Mouse (Mus musculus) embryonic facial prominence, embryonic 14.5 days (tissue): Measurements from ENCODE around the gene Rcc1l. TPM values are rescaled to one million over a fixed set of nuclear protein-coding genes. Genes with fewer than 3 reads are reported as not detected.

Source experiments
- ATAC-seq: fragments of 200-750 bp; cut with Nextera tagmentation; 2 replicates; pipeline ENCODE4 v1.8.0; 2017; ENCODE audit warnings: low read depth, moderate number of reproducible peaks, moderate TSS enrichment
- DNase-seq: peaks from one replicate; pipeline ENCODE4 v3.0.0-alpha.2; 2015; ENCODE audit warnings: low spot score
- H3K27ac ChIP-seq: fragments of 300-500 bp; sonication (generic); replicated peaks from 2 replicates; pipeline ENCODE4 v1.5.1; 2014; ENCODE audit warnings: low read depth, mild to moderate bottlenecking, low read length, moderate library complexity
- H3K27me3 ChIP-seq: fragments of 300-500 bp; sonication (generic); replicated peaks from 2 replicates; pipeline ENCODE4 v1.6.1; 2014; ENCODE audit warnings: low read length; ENCODE audit not compliant: control insufficient read depth, insufficient read depth
- H3K36me3 ChIP-seq: fragments of 300-500 bp; sonication (generic); 2 replicates; pipeline ENCODE4 v1.6.1; 2014; ENCODE audit warnings: low read length, mixed read lengths; ENCODE audit not compliant: control insufficient read depth, insufficient read depth
- H3K4me1 ChIP-seq: fragments of 300-500 bp; sonication (generic); 2 replicates; pipeline ENCODE4 v1.6.1; 2014; ENCODE audit warnings: antibody characterized with exemption, low read length; ENCODE audit not compliant: control insufficient read depth, insufficient read depth
- H3K4me2 ChIP-seq: fragments of 300-500 bp; sonication (generic); 2 replicates; pipeline ENCODE4 v1.6.1; 2014; ENCODE audit warnings: low read depth, mild to moderate bottlenecking, low read length, moderate library complexity, mixed read lengths
- H3K4me3 ChIP-seq: fragments of 300-500 bp; sonication (generic); 2 replicates; pipeline ENCODE4 v1.5.1; 2014; ENCODE audit warnings: low read depth, mild to moderate bottlenecking, low read length
- H3K9ac ChIP-seq: fragments of 300-500 bp; sonication (generic); 2 replicates; pipeline ENCODE4 v1.6.1; 2014; ENCODE audit warnings: low read depth, mild to moderate bottlenecking, low read length, moderate library complexity, mixed read lengths
- H3K9me3 ChIP-seq: fragments of 300-500 bp; sonication (generic); 2 replicates; pipeline ENCODE4 v1.6.1; 2016; ENCODE audit warnings: low read length; ENCODE audit not compliant: control insufficient read depth
- WGBS: fragments of 180-500 bp; shearing (Covaris S2); extraction: QIAGEN DNeasy Blood & Tissue Kit; methylation state at CpG from one replicate; pipeline ENCODE4 v1.1.7; 2014; 5-methylcytosine and 5-hydroxymethylcytosine counted together
- polyA plus RNA-seq: library from polyadenylated mRNA; unstranded; fragments of >200 nt; fragmentation: Nextera tagmentation; extraction: Ambion mirVana; gene quantifications from 2 replicates; pipeline ENCODE4 v1.2.1, GENCODE M21; 2014

Gene Rcc1l
- polyA plus RNA-seq, 1 experiment from 2014 or later: 26.1 TPM

- Histone ChIP-seq H3K27ac (no peak overlapping the region), H3K9me3 (no peaks in the 10 kb centered on the region), H3K4me1 (peaks cover 13% of the 10 kb centered on the region), H3K4me3 (no peak overlapping the region), H3K4me2 (no peak overlapping the region), H3K36me3 (no peaks in the 10 kb centered on the region), H3K9ac (no peak overlapping the region), H3K27me3 (no peaks in the 10 kb centered on the region)
- DNase-seq (peak; percentile 46), ATAC-seq (no peak)
- 61% methylated on average over 3 of the region's 3 CpGs for WGBS
These were observed 5.6 kb upstream of the Rcc1l start for GRCm38 (mm10) chr5:134182172-134182571.

DNA sequence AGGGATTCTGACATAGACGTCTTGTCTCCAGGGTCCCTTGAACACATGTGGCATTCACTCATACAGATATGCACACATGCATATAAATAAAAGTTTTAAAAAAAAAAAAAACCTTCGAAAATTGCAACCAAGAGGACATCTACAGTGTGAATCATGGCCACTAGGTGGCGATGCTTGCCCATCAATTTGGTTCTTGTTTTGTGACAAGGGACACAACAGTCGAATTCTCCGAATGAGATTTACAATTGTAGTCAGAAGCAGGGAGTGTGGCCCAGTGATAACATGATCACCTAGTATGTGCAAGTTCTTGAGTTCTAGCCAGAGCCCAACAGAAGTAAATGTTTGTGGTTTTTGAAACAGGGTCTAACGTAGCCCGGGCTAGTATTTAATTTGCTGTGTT is 3.3 kb upstream of the Rcc1l start:
- H3K4me2 ChIP-seq: no peak overlapping the region
- no peak overlapping the region for H3K9ac ChIP-seq
- no peaks in the 10 kb centered on the region for H3K27me3 ChIP-seq
- DNase-seq (peak; percentile 93), ATAC-seq (no peak)
- H3K36me3 ChIP-seq: no peaks in the 10 kb centered on the region
- no peak overlapping the region for H3K27ac ChIP-seq
- peaks cover 21% of the 10 kb centered on the region for H3K4me1 ChIP-seq
- no peak overlapping the region for H3K4me3 ChIP-seq
- H3K9me3 ChIP-seq: no peaks in the 10 kb centered on the region
- WGBS: 21% methylated on average over 7 of the region's 7 CpGs

DNA sequence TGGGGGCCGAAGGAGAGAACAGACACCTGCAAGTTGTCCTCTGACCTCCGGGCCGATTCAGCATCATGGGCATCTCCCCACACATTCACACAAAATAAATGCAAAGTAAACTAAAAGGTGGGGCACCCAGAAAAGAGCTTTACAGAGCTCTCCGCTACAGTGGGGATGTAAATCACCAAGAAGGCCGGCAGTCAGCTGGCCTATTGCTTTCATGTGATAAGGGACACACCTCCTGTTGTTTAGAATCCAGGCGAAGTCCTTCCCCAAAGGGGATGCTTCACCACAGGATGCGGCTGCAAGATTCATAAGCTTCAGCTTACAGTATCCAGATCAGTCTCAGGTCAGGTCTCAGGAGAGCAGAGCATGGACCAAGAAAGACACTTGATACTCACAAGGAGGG is 2.0 kb upstream of the Rcc1l start:
- H3K4me1 ChIP-seq: peaks cover 18% of the 10 kb centered on the region
- H3K9ac ChIP-seq: no peak overlapping the region
- no peak overlapping the region for H3K27ac ChIP-seq
- 79% methylated on average over 7 of the region's 7 CpGs for WGBS
- no peak for DNase-seq
- no peaks in the 10 kb centered on the region for H3K27me3 ChIP-seq
- no peak overlapping the region for H3K4me3 ChIP-seq
- no peaks in the 10 kb centered on the region for H3K9me3 ChIP-seq
- H3K4me2 ChIP-seq: no peak overlapping the region
- no peaks in the 10 kb centered on the region for H3K36me3 ChIP-seq
- ATAC-seq: no peak

DNA sequence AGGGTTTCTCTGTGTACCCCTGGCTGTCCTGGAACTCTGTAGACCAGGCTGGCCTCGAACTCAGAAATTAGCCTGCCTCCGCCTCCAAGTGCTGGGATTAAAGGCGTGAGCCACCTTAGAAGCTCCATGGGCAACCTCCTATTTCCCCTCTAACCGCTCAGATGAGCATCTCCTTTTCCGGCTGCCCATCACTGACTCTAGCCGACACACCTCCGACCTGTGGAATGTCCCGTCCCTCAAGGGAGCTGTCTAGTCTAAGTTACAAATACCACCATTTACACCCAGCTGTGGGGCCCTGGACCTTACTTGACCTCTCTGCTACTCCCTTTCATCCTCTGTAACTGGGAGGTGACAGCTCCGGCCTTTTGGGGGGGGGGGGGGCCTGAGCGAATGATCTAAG is 878 bp downstream of the Rcc1l start:
- 5% methylated on average over 10 of the region's 10 CpGs for WGBS
- Histone ChIP-seq H3K4me3 (peak overlapping the region; percentile 96), H3K27me3 (no peaks in the 10 kb centered on the region), H3K9ac (peak overlapping the region; percentile 83), H3K27ac (peak overlapping the region; percentile 80), H3K4me2 (peak overlapping the region; percentile 84), H3K9me3 (no peaks in the 10 kb centered on the region), H3K36me3 (peaks cover 15% of the 10 kb centered on the region; the same call in 1 of the 2 replicates), H3K4me1 (peaks cover 7% of the 10 kb centered on the region; the same call in 1 of the 2 replicates)
- ATAC-seq (no peak), DNase-seq (no peak)

DNA sequence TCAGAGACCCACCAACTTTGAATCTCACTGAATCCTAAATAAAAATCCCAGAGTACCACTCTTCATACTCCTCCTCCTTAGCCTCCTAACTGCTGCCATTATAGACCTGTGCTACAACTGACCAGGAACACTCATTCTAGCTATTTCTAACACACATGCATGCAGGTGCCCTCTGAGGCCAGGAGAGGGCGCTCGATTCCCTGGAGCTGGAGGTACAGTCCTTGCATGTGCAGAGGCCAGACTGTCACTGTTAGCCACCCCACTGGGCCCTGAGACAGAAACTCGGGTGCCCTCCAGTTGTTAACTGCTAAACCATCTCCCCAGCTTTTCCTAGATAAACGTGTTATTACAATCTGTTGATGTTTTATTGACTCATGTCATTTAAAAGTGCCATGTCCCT is 3.4 kb downstream of the Rcc1l start:
- H3K27ac ChIP-seq: no peak overlapping the region
- no peak overlapping the region for H3K4me3 ChIP-seq
- H3K36me3 ChIP-seq: peaks cover 28% of the 10 kb centered on the region; the same call in 1 of the 2 replicates
- no peak overlapping the region for H3K9ac ChIP-seq
- no peaks in the 10 kb centered on the region for H3K27me3 ChIP-seq
- DNase-seq: no peak
- 36% methylated on average over 4 of the region's 4 CpGs for WGBS
- H3K9me3 ChIP-seq: no peaks in the 10 kb centered on the region
- peaks cover 7% of the 10 kb centered on the region; the same call in 1 of the 2 replicates for H3K4me1 ChIP-seq
- ATAC-seq: no peak
- no peak overlapping the region for H3K4me2 ChIP-seq

DNA sequence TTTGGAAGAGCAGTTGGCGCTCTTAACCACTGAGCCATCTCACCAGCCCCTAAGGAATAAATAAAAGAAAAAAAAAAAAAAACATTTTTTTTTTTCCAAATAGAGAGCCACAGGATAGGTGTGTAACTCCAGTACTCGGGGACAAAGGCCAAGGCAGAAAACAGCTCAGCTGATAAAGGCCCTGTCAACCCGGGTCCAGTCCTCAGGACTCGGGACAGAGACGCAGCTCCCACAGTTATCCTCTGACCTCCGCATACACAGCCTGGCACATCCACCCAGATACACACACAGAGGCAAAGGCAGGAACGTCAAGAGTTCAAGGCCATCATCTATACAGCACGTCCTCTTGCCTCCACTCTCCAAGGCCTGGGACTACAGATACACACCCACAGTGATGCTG is 6.4 kb downstream of the Rcc1l start:
- ATAC-seq: no peak
- 95% methylated on average over 8 of the region's 8 CpGs for WGBS

DNA sequence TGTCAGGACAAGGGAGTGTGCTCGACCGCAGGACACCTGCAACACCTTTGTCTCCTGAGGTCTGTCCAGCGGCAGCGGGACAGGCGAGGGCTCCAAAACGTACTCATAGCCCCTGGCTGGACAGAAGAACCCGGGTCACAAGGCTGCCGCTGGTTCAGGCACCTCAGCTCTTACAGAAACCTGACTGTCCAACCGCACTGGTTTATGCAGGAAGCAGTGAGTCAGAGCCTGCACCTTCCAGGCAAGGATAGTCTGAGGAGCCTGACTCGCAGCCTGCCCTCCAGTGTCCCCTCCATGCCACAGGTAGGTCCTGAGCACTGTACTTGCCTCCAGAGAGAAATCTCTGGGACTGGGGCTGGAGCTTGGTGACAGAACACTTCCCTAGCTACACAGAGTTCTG is 7.3 kb downstream of the Rcc1l start:
- H3K9me3 ChIP-seq: no peaks in the 10 kb centered on the region
- 88% methylated on average over 10 of the region's 10 CpGs for WGBS
- DNase-seq: no peak
- no peak overlapping the region for H3K4me2 ChIP-seq
- peaks cover 46% of the 10 kb centered on the region for H3K36me3 ChIP-seq
- no peak overlapping the region for H3K4me3 ChIP-seq
- H3K9ac ChIP-seq: no peak overlapping the region
- H3K27ac ChIP-seq: no peak overlapping the region
- ATAC-seq: no peak
- H3K4me1 ChIP-seq: no peaks in the 10 kb centered on the region
- H3K27me3 ChIP-seq: no peaks in the 10 kb centered on the region

More for the DNA sequence above, 6.4 kb downstream of the Rcc1l start:
- no peak overlapping the region for H3K4me3 ChIP-seq
- DNase-seq: no peak
- no peak overlapping the region for H3K4me2 ChIP-seq
- peaks cover 46% of the 10 kb centered on the region for H3K36me3 ChIP-seq
- H3K4me1 ChIP-seq: peaks cover under 1% of the 10 kb centered on the region; the same call in 1 of the 2 replicates
- H3K27me3 ChIP-seq: no peaks in the 10 kb centered on the region
- no peak overlapping the region for H3K27ac ChIP-seq
- no peaks in the 10 kb centered on the region for H3K9me3 ChIP-seq
- no peak overlapping the region for H3K9ac ChIP-seq

- Histone ChIP-seq H3K4me1 (no peaks in the 10 kb centered on the region), H3K27ac (no peak overlapping the region), H3K4me3 (no peak overlapping the region), H3K4me2 (no peak overlapping the region), H3K9ac (no peak overlapping the region), H3K9me3 (no peaks in the 10 kb centered on the region), H3K36me3 (peaks cover 56% of the 10 kb centered on the region), H3K27me3 (no peaks in the 10 kb centered on the region)
- 87% methylated on average over 9 of the region's 9 CpGs for WGBS
- no peak for DNase-seq
- ATAC-seq: no peak
These were observed 8.5 kb downstream of the Rcc1l start for GRCm38 (mm10) chr5:134168033-134168432.

DNA sequence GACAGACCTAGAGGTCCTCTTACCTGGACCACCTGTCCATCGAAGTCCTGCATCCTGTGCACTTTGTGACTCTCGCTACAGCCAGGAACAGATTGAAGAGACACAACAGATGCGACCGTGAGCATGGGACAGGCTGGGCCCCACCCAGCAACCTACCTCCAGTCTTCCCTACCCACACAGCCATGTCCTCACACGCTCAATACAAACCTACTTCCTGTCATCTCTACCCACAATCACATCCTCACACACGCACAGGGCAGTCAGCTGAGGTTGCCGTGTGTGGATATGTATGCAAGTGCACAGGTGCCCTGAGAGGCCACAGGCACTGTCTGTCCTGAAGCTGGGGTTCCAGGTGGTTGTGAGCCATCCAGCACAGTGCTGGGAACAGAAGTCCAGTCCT is 9.9 kb downstream of the Rcc1l start:
- Histone ChIP-seq H3K9me3 (no peaks in the 10 kb centered on the region), H3K4me3 (no peak overlapping the region), H3K36me3 (peaks cover 63% of the 10 kb centered on the region), H3K27ac (no peak overlapping the region), H3K4me1 (no peaks in the 10 kb centered on the region), H3K27me3 (no peaks in the 10 kb centered on the region), H3K9ac (no peak overlapping the region), H3K4me2 (no peak overlapping the region)
- no peak for DNase-seq
- WGBS: 93% methylated on average over 7 of the region's 7 CpGs
- no peak for ATAC-seq
